Mouse (Mus musculus): Measurements from ENCODE around the gene Cmtm4.

Gene Cmtm4

DNA sequence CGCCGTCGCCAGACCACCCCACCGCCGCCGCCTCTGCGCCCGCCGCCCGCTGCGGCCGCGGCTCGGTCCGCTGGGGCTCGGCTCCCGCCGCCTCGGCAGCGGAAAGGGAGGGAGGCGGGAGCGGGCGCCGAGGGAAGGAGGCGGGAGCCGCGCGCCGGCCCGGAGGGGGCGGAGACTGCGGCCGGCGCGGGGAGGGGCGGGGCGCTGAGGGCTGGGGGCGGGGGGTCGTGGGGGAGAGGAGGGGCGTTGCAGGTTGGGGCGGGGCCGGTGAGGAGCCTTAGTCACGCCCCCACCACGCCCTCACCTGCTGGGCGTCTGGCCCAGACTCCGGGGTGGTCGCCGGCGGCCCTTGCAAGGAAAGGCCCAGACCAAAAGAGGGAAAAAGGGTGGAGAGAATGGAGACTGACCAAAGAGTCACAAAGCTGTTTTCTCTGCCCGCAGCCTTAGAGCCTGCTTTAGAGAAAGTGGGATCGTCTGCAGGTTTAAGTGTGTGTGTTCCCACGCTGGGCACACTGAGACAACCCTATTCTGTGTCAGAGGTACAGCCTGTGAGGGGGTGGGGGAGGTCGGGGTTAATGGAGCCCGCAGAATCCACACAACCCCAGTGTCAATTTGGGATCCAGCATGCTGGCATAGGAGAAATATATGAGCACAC lies at the start of gene Cmtm4:
TSS of gene Cmtm4 (minus strand) at position 105 of the 655 bp plus-strand sequence.
- ATAC-seq (ENCODE audit: insufficient number of reproducible peaks, low FRiP score, low TSS enrichment) = peak; percentile 75

DNA sequence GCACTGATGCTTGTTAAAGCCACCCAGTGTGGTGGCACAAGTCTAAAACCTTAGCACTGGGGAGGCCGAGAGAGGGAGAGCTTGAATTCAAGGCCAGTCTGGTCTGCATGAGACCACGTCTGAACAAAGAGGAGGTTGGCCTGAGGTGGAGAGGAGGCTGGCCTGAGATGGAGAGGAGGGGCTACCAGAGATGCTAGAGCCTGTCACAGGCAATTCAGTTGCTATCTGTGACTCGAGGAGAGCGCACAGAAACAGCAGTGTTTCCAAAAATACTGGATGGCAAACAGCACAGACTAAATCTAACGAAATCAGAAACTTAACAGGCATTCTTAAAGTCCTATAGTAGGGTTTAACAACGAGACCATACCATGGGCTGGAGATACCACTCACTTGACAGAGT lies 49.6 kb upstream of the Cmtm4 start:
- ATAC-seq (ENCODE audit: insufficient number of reproducible peaks, low FRiP score, low TSS enrichment) = no peak

- no peak for ATAC-seq (ENCODE audit: insufficient number of reproducible peaks, low FRiP score, low TSS enrichment)
Observed at GRCm38 (mm10) chr8:104443125-104443679, 47.6 kb upstream of the Cmtm4 start.

DNA sequence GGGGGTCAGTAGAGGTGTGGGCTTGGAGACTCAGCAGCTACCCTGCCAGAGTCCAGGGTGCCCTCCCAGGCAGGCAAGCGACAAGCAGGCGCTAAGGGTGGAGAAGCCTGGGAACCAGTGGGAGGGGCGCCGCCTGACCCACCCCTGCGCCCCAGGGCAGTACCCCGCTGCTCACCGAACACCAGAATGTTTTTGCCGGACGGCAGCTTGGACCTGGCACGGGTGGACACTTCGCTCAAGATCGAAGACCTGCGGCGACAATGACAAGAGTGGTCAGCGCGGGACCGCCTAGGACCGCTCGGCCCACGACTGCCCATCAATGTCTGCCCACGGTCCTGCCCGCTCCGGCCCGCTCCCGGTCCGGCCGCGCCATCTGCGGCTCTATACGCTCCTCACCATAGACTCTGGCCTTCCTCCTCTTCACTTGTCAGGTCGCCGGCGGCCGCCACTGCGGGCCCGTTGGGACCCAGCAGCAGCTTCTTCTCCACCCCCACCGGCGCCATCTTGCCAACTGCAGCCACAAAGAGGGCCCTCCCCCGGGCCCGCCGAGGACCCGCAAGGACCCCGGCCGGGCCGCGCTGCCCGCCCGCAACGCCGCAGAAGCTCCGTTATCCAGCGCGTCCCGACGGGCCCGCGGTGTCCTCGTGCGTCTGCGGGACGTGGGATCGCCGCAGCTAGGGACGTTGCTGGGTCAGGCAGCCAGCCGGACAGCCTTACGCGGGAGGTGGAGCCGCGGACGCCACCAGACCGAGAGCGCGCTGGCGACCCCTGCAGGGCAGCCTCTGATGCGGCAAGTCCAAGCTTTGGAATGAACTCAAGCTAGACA lies 46.9 kb upstream of the Cmtm4 start, which contains the start of gene Dync1li2:
TSS of gene Dync1li2 (minus strand) at position 749 of the 826 bp plus-strand sequence.
- peak; percentile 85 for ATAC-seq (ENCODE audit: insufficient number of reproducible peaks, low FRiP score, low TSS enrichment)

DNA sequence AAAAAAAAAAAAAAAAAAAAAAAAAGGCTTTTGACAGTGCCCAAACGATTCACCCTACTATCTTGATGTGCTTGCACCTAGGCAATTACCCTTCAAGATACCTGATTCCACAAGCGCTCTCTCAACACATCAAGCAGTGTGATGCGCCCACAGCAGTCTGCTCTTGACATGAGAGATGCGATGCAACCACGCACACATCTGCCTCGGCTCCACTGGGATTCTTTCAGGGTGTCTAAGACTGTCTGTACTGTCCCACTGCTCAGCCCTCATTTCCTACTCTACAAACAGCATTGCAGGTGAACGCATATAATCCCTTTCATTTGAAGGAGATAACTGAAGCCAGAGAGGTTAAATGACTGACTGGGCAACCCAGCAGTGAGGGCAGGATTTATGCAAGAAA lies 46.0 kb upstream of the Cmtm4 start:
- no peak for ATAC-seq (ENCODE audit: insufficient number of reproducible peaks, low FRiP score, low TSS enrichment)

GRCm38 (mm10) chr8:104439461-104439860 lies 43.9 kb upstream of the Cmtm4 start:
- ATAC-seq (ENCODE audit: insufficient number of reproducible peaks, low FRiP score, low TSS enrichment) = no peak

- ATAC-seq (ENCODE audit: insufficient number of reproducible peaks, low FRiP score, low TSS enrichment) = no peak
Observed at GRCm38 (mm10) chr8:104437494-104438135, 42.0 kb upstream of the Cmtm4 start.

DNA sequence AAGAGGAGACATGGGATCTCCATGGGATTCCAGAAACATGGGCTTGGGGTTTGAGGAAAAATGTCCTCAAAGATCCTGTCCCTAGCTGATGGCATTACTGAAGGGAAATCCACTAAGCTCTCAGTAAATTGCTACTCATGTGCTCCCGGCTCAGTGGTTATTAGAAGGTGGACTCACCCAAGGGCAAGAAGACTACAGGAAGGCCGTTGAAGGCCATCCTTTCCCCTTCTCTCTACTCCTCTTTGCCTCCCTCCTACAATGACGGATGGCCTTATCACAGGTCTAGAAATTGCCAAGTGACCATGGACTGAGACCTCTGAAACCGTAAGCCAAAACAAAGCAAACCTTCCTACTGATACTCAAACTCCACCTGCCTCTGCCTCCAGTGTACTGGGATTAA lies 41.0 kb upstream of the Cmtm4 start:
- no peak for ATAC-seq (ENCODE audit: insufficient number of reproducible peaks, low FRiP score, low TSS enrichment)

GRCm38 (mm10) chr8:104436038-104436437 lies 40.4 kb upstream of the Cmtm4 start:
- ATAC-seq (ENCODE audit: insufficient number of reproducible peaks, low FRiP score, low TSS enrichment) = peak; percentile 87

DNA sequence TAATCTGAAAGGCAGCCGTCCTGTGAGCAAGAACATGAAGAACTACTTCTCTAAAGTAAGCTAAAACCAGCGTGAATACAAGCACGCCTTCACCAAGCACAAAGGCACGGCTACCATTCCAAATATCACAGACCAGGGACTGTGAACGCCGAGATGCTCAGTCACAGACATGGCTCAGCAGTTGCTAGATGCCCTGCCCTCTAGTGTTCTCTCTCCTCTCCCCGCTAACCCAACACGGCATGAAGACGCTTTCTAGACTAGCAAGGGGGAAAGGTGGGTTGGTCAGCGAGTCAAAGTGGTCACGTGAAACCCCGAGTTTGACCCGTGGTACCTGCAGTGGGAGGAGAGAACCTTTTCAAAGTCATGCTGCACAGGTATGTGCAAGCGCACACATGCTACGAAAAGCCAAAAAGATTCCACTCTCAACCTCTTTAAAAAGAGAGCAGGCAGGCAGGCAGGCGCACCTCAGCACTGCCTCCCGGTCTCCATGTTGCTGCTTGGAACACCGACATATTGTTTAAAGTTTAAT lies 39.3 kb upstream of the Cmtm4 start:
- peak; percentile 51; the same call in 1 of the 2 replicates for ATAC-seq (ENCODE audit: insufficient number of reproducible peaks, low FRiP score, low TSS enrichment)

- ATAC-seq (ENCODE audit: insufficient number of reproducible peaks, low FRiP score, low TSS enrichment) = no peak
Observed at GRCm38 (mm10) chr8:104434275-104434674, 38.7 kb upstream of the Cmtm4 start.

GRCm38 (mm10) chr8:104433191-104433842 lies 37.7 kb upstream of the Cmtm4 start:
- ATAC-seq (ENCODE audit: insufficient number of reproducible peaks, low FRiP score, low TSS enrichment) = no peak

GRCm38 (mm10) chr8:104432656-104433055 lies 37.0 kb upstream of the Cmtm4 start:
- no peak for ATAC-seq (ENCODE audit: insufficient number of reproducible peaks, low FRiP score, low TSS enrichment)

DNA sequence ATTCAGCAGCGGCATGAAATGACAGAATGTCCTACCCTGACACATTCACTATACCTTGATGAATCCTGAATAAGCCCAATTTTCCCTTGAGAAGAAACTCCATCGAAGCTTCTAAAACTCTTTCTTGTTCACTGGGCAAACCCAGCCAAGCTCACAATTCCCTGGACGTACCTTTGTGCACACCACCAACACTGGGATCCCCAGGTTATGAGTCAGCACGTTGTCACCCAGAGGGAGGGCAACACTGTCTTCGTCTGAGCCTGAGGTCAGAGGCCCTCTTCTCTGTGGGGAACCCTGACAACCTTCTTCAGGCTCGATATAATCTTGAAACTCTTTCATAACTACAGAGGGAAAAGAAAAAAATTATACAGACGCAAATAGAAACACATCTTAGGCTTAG lies 34.6 kb upstream of the Cmtm4 start:
- no peak for ATAC-seq (ENCODE audit: insufficient number of reproducible peaks, low FRiP score, low TSS enrichment)

- no peak for ATAC-seq (ENCODE audit: insufficient number of reproducible peaks, low FRiP score, low TSS enrichment)
Observed at GRCm38 (mm10) chr8:104427703-104428102, 32.1 kb upstream of the Cmtm4 start.

DNA sequence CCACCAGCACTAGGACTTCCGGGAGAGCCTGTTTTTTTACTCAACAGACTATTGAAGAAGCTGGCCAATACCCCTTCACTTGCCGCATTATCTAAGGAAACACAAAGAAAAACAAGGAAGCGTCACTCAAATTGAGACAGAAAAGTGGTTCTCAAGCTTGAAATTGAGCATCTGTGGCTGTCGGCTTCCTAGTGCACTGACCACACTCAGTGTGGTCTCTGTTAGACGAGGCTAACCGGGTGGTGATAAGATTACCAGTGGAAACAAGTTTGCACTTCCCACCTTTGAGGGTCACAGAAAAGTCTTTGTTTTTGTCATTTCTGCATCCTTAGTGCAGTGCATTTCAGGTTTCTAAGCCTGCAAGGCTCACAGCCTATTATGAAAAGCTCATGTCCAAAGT lies 26.7 kb upstream of the Cmtm4 start:
- no peak for ATAC-seq (ENCODE audit: insufficient number of reproducible peaks, low FRiP score, low TSS enrichment)

DNA sequence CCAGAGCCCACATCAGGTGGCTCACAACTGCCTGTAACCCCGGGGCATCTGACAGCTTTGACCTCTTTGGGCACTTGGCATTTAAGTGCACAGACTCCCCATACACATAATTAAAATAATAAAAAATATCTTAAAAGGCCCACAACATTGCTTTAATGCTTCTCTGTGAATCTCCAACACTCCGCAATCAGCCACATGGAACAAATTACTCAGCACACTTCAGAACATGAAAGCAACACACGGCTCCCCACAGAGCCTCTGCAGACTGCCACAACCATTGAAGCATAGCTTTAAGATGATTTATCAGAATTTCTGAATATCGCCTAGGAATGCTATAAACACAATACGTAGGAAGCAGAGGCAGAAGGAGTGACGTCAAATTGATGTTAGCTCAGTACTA lies 20.4 kb upstream of the Cmtm4 start:
- no peak for ATAC-seq (ENCODE audit: insufficient number of reproducible peaks, low FRiP score, low TSS enrichment)

- ATAC-seq (ENCODE audit: insufficient number of reproducible peaks, low FRiP score, low TSS enrichment) = no peak
Observed at GRCm38 (mm10) chr8:104414204-104414603, 18.6 kb upstream of the Cmtm4 start.

GRCm38 (mm10) chr8:104413770-104414169 lies 18.2 kb upstream of the Cmtm4 start:
- no peak for ATAC-seq (ENCODE audit: insufficient number of reproducible peaks, low FRiP score, low TSS enrichment)
